Comparison of ENCODE assay signal across 12 mouse cellular contexts in genomic region chr11:31481057-31481340, GRCm38 (mm10).
"Had no signal": no experiment of that assay in that cellular context is flagged by ENCODE, and none has a peak within 500 bp of the region (broad histone marks: within the 10 kb centered on the region; RNA-seq: fewer than 3 reads in every experiment).

No protein-coding gene starts in this region.

- H3K27ac ChIP-seq: kidney, embryonic 15.5 days; limb, embryonic 13.5 days; liver, embryonic 14.5 days; lung, embryonic 15.5 days; midbrain, embryonic 15.5 days; stomach, embryonic 15.5 days had no signal

- H3K27me3 ChIP-seq: kidney, embryonic 15.5 days; limb, embryonic 13.5 days; lung, embryonic 15.5 days; midbrain, embryonic 15.5 days; stomach, embryonic 15.5 days had no signal

- DNase-seq: kidney, adult 2 months; kidney, postnatal 14 days; left cerebral cortex, postnatal 4 days; right cerebral cortex, postnatal 14 days; thymus, adult 2 months; thymus, postnatal 25 days had no signal

- H3K36me3 ChIP-seq: kidney, embryonic 15.5 days; limb, embryonic 13.5 days; lung, embryonic 15.5 days; midbrain, embryonic 15.5 days; stomach, embryonic 15.5 days had no signal

- H3K4me2 ChIP-seq: kidney, embryonic 15.5 days; limb, embryonic 13.5 days; lung, embryonic 15.5 days; midbrain, embryonic 15.5 days; stomach, embryonic 15.5 days had no signal

- H3K9ac ChIP-seq: kidney, embryonic 15.5 days; limb, embryonic 13.5 days; liver, embryonic 14.5 days; lung, embryonic 15.5 days; midbrain, embryonic 15.5 days; stomach, embryonic 15.5 days had no signal

- ATAC-seq: midbrain, embryonic 15.5 days had no signal

- H3K9me3 ChIP-seq: kidney, embryonic 15.5 days; limb, embryonic 13.5 days; lung, embryonic 15.5 days; midbrain, embryonic 15.5 days; stomach, embryonic 15.5 days had no signal

- H3K4me1 ChIP-seq: limb, embryonic 13.5 days; lung, embryonic 15.5 days; midbrain, embryonic 15.5 days; stomach, embryonic 15.5 days had no signal

- H3K4me3 ChIP-seq: kidney, embryonic 15.5 days; limb, embryonic 13.5 days; lung, embryonic 15.5 days; midbrain, embryonic 15.5 days; stomach, embryonic 15.5 days had no signal
